Mouse (Mus musculus): ENCODE results near the gene Kyat1. TPM values are rescaled to one million over a fixed set of nuclear protein-coding genes. Genes with fewer than 3 reads are reported as not detected.
"Not testable (repeated sequence)": the region's sequence is repeated elsewhere in the genome, so short reads cannot be mapped to it uniquely, and the experiment has no call there.

Gene Kyat1
- polyA plus RNA-seq, 1 experiment from 2014 or later, result 18.4 TPM

GRCm38 (mm10) chr2:30183721-30184120 is 21.9 kb downstream of the Kyat1 start:
- Histone ChIP-seq H3K27me3 (replicated peaks) (no peaks in the 10 kb centered on the region), H3K36me3 (peaks cover 6% of the 10 kb centered on the region), H3K9ac (no peak overlapping the region), H3K4me1 (replicated peaks) (no peaks in the 10 kb centered on the region), H3K4me3 (replicated peaks) (no peak overlapping the region), H3K9me3 (no peaks in the 10 kb centered on the region), H3K27ac (no peak overlapping the region), H3K4me2 (replicated peaks) (no peak overlapping the region)
- ATAC-seq, result no peak
- WGBS, result 62% methylated on average over 3 of the region's 3 CpGs

DNA sequence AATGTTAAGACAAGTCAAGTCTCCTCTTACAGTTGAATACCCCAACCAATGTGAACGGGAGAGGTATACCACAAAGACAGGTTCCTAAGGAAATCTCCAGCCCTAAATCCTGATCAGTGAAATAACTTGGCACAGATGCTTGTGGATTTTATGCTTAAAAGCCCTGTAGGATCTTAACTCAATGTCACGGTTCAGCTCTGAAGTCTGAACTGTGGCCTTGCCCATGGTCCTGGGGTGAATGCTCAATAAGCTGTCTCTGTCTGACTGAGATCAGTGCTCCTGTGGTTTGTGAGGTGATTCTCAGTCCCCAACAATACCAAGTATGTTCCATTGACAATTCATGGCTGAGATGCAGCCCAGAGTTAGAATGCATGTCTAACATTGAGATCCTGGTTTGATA is 23.2 kb downstream of the Kyat1 start:
- no peaks in the 10 kb centered on the region for H3K9me3 ChIP-seq
- peaks cover 6% of the 10 kb centered on the region for H3K36me3 ChIP-seq
- no peak for ATAC-seq
- no peak overlapping the region for H3K9ac ChIP-seq
- H3K4me2 ChIP-seq (replicated peaks), result no peak overlapping the region
- 92% methylated on average over 2 of the region's 2 CpGs for WGBS
- no peak overlapping the region for H3K27ac ChIP-seq
- H3K4me1 ChIP-seq (replicated peaks), result peaks cover 4% of the 10 kb centered on the region
- H3K27me3 ChIP-seq (replicated peaks), result no peaks in the 10 kb centered on the region
- H3K4me3 ChIP-seq (replicated peaks), result no peak overlapping the region

DNA sequence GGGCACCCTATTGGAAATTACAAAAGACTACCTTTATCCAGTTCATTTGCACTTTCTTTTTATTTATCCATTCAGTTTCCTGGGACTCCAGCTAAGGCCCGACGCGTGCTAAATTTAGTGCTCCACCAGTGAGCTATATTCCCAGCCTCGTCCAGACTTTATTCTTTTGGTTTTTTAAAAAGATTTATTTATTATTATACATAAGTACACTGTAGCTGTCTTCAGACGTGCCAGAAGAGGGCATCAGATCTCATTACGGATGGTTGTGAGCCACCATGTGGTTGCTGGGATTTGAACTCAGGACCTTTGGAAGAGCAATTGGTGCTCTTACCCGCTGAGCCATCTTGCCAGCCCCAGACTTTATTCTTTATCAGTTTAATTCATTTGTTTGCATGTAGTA is 26.9 kb downstream of the Kyat1 start:
- Histone ChIP-seq H3K4me3 (replicated peaks) (peak overlapping the region; percentile 56), H3K4me2 (replicated peaks) (peak overlapping the region; percentile 79), H3K36me3 (peaks cover 26% of the 10 kb centered on the region)
- 55% methylated on average over 7 of the region's 7 CpGs for WGBS
- H3K27ac ChIP-seq; H3K9me3 ChIP-seq; H3K27me3 ChIP-seq (replicated peaks); H3K9ac ChIP-seq; H3K4me1 ChIP-seq (replicated peaks): not testable (repeated sequence)
- ATAC-seq, result peak; percentile 18

DNA sequence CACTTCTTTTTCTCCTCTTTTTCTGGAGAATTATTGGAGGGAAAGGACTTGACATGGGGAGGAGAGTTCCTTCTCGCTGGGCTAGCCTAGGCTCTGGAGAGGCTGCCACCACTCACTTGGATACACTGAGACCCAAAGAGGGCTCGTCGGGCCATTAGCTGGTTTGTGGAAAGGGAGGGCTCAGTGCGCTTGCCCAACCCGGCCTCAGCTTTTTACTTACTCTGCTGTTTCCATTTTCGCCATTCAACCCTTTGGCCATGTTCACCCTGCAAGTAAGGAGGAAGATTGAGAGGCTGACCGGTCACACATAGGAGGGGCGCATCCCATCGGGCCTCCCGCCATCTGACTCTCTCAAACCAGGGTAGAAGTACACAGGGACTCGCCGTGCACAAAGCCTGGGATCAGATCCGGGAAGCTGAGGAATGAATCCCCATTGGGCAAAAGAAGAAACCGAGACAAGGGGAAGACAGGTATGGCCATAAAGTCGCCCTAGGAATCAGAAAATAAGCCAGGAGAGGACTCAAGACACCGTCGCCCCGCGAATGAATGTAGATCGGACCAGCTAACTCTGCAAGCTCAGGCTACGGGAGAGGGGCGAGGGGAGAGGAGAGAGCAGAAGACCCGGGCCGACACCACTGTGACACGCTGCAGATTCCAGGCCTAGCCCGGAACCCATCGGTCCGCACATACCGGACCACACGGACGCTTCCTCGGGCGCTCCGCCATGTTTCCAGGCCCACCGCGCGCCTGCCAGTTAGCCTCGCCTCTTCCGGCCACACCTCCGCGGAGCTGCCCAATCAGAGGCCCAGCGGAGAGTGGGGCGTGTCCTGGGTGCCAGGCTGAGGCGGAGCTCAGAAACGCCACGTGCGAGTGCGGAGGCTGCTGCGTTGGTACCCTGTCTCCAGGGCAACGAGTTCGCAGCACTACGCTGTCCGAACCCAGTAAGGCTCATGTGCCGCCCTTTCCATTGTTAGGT is 27.7 kb downstream of the Kyat1 start, which contains the start of gene Spout1:
Spout1 (minus strand) TSS at position 760 of the 976 bp plus-strand sequence.
- Histone ChIP-seq H3K4me3 (replicated peaks) (peak within 1 kb of the TSS; percentile 56), H3K9me3 (no peaks in the 10 kb centered on the region), H3K36me3 (peaks cover 34% of the 10 kb centered on the region), H3K27ac (no peak within 1 kb of the TSS), H3K9ac (peak within 1 kb of the TSS; percentile 62), H3K4me1 (replicated peaks) (peaks cover 9% of the 10 kb centered on the region), H3K4me2 (replicated peaks) (peak within 1 kb of the TSS; percentile 79), H3K27me3 (replicated peaks) (no peaks in the 10 kb centered on the region)
- ATAC-seq, result peak; percentile 98
- WGBS, result 2% methylated on average over 54 of the region's 54 CpGs

DNA sequence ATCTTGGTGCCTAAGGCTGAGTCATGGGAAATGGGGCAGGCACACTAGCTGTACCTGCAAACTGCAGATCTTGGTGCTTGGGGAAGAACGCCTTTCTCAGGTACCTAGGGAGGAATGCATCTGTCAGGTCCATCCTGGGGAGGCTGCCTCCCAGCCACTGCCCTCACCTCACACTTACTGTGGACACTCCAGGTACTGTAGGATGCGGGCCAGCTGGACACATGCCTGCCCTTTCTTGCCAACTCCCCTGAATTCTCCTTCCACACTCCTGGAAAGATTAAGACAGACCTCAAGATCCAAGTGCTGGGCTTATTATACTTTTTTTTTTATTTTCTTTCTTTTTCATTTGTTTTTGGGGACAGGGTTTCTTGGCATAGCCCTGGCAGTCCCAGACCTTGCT is 29.1 kb downstream of the Kyat1 start:
- no peak overlapping the region for H3K4me2 ChIP-seq (replicated peaks)
- H3K27me3 ChIP-seq (replicated peaks), result no peaks in the 10 kb centered on the region
- 93% methylated on average over 2 of the region's 2 CpGs for WGBS
- peaks cover 36% of the 10 kb centered on the region for H3K36me3 ChIP-seq
- H3K4me3 ChIP-seq (replicated peaks), result no peak overlapping the region
- ATAC-seq, result no peak
- peaks cover 17% of the 10 kb centered on the region for H3K4me1 ChIP-seq (replicated peaks)
- no peak overlapping the region for H3K27ac ChIP-seq
- H3K9ac ChIP-seq, result no peak overlapping the region
- H3K9me3 ChIP-seq, result no peaks in the 10 kb centered on the region

GRCm38 (mm10) chr2:30175897-30176296 is 29.8 kb downstream of the Kyat1 start:
- H3K9me3 ChIP-seq, result no peaks in the 10 kb centered on the region
- H3K36me3 ChIP-seq, result peaks cover 36% of the 10 kb centered on the region
- no peak overlapping the region for H3K4me3 ChIP-seq (replicated peaks)
- 91% methylated on average over 8 of the region's 8 CpGs for WGBS
- peaks cover 19% of the 10 kb centered on the region for H3K4me1 ChIP-seq (replicated peaks)
- H3K4me2 ChIP-seq (replicated peaks), result no peak overlapping the region
- ATAC-seq, result no peak
- no peak overlapping the region for H3K9ac ChIP-seq
- H3K27ac ChIP-seq, result no peak overlapping the region
- H3K27me3 ChIP-seq (replicated peaks), result no peaks in the 10 kb centered on the region

GRCm38 (mm10) chr2:30173541-30174240 is 32.0 kb downstream of the Kyat1 start:
- H3K9ac ChIP-seq, result no peak overlapping the region
- ATAC-seq, result no peak
- no peak overlapping the region for H3K27ac ChIP-seq
- H3K36me3 ChIP-seq, result peaks cover 36% of the 10 kb centered on the region
- H3K4me3 ChIP-seq (replicated peaks), result no peak overlapping the region
- H3K9me3 ChIP-seq, result no peaks in the 10 kb centered on the region
- WGBS, result 95% methylated on average over 20 of the region's 20 CpGs
- H3K4me2 ChIP-seq (replicated peaks), result no peak overlapping the region
- no peaks in the 10 kb centered on the region for H3K27me3 ChIP-seq (replicated peaks)
- peaks cover 19% of the 10 kb centered on the region for H3K4me1 ChIP-seq (replicated peaks)

DNA sequence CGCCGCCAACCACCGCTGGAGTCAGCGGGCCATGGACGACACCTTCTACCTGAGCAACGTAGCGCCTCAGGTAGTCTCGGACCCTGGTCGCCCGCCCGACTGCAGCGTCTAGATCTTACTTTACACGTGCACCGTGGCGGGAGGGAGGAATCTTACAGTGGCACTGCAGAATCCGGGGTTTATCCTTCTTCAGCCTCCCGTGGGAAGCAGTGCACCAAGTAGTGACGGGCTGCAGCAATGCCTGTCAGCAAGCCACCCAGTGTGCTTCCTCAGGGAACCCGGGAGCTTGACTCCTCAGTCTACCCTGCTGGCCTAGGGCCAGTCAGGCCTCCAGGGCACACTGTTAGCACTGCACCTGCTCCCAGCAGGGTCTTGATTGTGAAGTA is 33.7 kb downstream of the Kyat1 start:
- H3K4me1 ChIP-seq (replicated peaks), result peaks cover 11% of the 10 kb centered on the region
- peak overlapping the region; percentile 69 for H3K4me3 ChIP-seq (replicated peaks)
- peak overlapping the region; percentile 97 for H3K4me2 ChIP-seq (replicated peaks)
- H3K27ac ChIP-seq, result peak overlapping the region; percentile 90
- H3K9me3 ChIP-seq, result no peaks in the 10 kb centered on the region
- no peaks in the 10 kb centered on the region for H3K27me3 ChIP-seq (replicated peaks)
- peak overlapping the region; percentile 67 for H3K9ac ChIP-seq
- peaks cover 36% of the 10 kb centered on the region for H3K36me3 ChIP-seq
- ATAC-seq, result peak; percentile 40
- under 1% methylated on average over 19 of the region's 19 CpGs for WGBS

GRCm38 (mm10) chr2:30171371-30171996 is 34.2 kb downstream of the Kyat1 start, which contains the start of gene Endog:
Gene Endog, plus strand, starts transcription at chr2:30171493.
- Histone ChIP-seq H3K4me2 (replicated peaks) (peak within 1 kb of the TSS; percentile 97), H3K36me3 (peaks cover 34% of the 10 kb centered on the region), H3K4me1 (replicated peaks) (peaks cover 10% of the 10 kb centered on the region; the same call in 1 of the 2 replicates), H3K27me3 (replicated peaks) (no peaks in the 10 kb centered on the region), H3K4me3 (replicated peaks) (peak within 1 kb of the TSS; percentile 69), H3K9ac (peak within 1 kb of the TSS; percentile 67), H3K27ac (peak within 1 kb of the TSS; percentile 90), H3K9me3 (no peaks in the 10 kb centered on the region)
- under 1% methylated on average over 75 of the region's 75 CpGs for WGBS
- ATAC-seq, result peak; percentile 97

GRCm38 (mm10) chr2:30166677-30167076 is 39.0 kb downstream of the Kyat1 start:
- 57% methylated on average over 4 of the region's 4 CpGs for WGBS
- Histone ChIP-seq H3K27ac (no peak overlapping the region), H3K4me1 (replicated peaks) (0 out of 2 replicates have a peak, but pooled peaks cover 3% of the 10 kb centered on the region), H3K27me3 (replicated peaks) (no peaks in the 10 kb centered on the region), H3K36me3 (no peaks in the 10 kb centered on the region), H3K9ac (no peak overlapping the region), H3K9me3 (no peaks in the 10 kb centered on the region), H3K4me2 (replicated peaks) (no peak overlapping the region), H3K4me3 (replicated peaks) (no peak overlapping the region)
- no peak for ATAC-seq

DNA sequence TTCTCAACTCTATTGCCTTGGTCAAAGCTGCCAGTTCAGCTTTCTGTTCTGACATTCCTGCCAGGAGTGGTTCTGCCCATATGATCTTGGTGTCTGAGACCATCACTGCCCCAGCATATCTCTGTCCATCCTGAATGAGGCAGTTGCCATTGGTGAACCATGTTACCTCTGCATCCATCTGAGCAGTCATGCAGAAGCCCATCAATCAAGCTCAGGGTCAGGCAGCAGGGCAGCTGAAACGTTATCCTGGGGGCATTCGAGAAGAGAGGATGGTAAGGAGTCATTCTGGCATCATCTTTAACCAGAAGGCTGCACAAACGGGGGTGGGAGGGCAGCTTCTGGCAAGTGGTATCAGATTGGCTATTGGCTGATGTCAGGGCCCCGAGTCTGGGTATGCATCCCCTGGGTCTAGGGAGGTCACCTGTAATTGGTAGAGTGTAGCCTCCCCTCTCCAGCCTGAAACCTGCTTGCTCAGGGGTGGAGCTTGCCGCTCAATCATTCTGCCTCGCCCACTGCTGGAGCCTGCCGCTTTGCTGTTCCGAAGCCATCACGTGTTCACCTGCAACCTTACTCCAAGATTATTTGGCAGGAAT is 41.2 kb downstream of the Kyat1 start:
- WGBS, result 57% methylated on average over 9 of the region's 9 CpGs
- ATAC-seq, result no peak
- H3K4me2 ChIP-seq (replicated peaks), result no peak overlapping the region
- H3K27me3 ChIP-seq (replicated peaks), result no peaks in the 10 kb centered on the region
- no peaks in the 10 kb centered on the region for H3K9me3 ChIP-seq
- no peak overlapping the region for H3K4me3 ChIP-seq (replicated peaks)
- no peak overlapping the region for H3K27ac ChIP-seq
- H3K36me3 ChIP-seq, result no peaks in the 10 kb centered on the region
- no peak overlapping the region for H3K9ac ChIP-seq
- H3K4me1 ChIP-seq (replicated peaks), result no peaks in the 10 kb centered on the region

GRCm38 (mm10) chr2:30161809-30162208 is 43.8 kb downstream of the Kyat1 start:
- H3K9ac ChIP-seq, result no peak overlapping the region
- ATAC-seq, result no peak
- H3K27me3 ChIP-seq (replicated peaks), result no peaks in the 10 kb centered on the region
- H3K4me3 ChIP-seq (replicated peaks), result no peak overlapping the region
- no peaks in the 10 kb centered on the region for H3K9me3 ChIP-seq
- H3K4me2 ChIP-seq (replicated peaks), result no peak overlapping the region
- no peaks in the 10 kb centered on the region for H3K36me3 ChIP-seq
- no peak overlapping the region for H3K27ac ChIP-seq
- H3K4me1 ChIP-seq (replicated peaks), result no peaks in the 10 kb centered on the region
